Mouse (Mus musculus) hindlimb bud, embryonic 11.5 days (tissue): ENCODE measurements at regions not wholly inside any gene's neighbourhood (a gene's known extent, or its start where the extent isn't known, plus 50 kb on each side); places are given as distances from the start of the nearest gene placed in this dataset.
A peak's percentile ranks its signal among the peaks of the same experiment; 100 is the strongest.
"Not testable (repeated sequence)": the region's sequence is repeated elsewhere in the genome, so short reads cannot be mapped to it uniquely, and the experiment has no call there.

ENCODE experiments used
- DNase-seq: peaks from one replicate; pipeline ENCODE4 v3.0.0-alpha.2; 2012; ENCODE audit warnings: low read depth, low spot score; ENCODE audit errors: extremely low spot score

GRCm38 (mm10) chr3:98968811-98969210 is 75.8 kb upstream of the Hao2 start:
- peak; percentile 53 for DNase-seq

- DNase-seq: peak; percentile 63
Observed at GRCm38 (mm10) chr3:98975777-98976176, 82.7 kb upstream of the Hao2 start.

GRCm38 (mm10) chr3:98982787-98983186 is 89.7 kb upstream of the Hao2 start:
- no peak for DNase-seq

GRCm38 (mm10) chr3:98987266-98987665 is 94.2 kb upstream of the Hao2 start:
- not testable (repeated sequence) for DNase-seq

- DNase-seq: peak; percentile 37
Observed at GRCm38 (mm10) chr3:98990801-98991200, 97.8 kb upstream of the Hao2 start.

GRCm38 (mm10) chr3:98991276-98991675 is 98.2 kb upstream of the Hao2 start:
- no peak for DNase-seq

GRCm38 (mm10) chr3:98994086-98994485 is 101.0 kb upstream of the Hao2 start:
- no peak for DNase-seq

GRCm38 (mm10) chr3:99030636-99031035 is 110.2 kb upstream of the Wars2 start:
- no peak for DNase-seq

GRCm38 (mm10) chr3:99046190-99046589 is 94.7 kb upstream of the Wars2 start:
- DNase-seq: no peak

- DNase-seq: no peak
Observed at GRCm38 (mm10) chr3:99047156-99047555, 93.7 kb upstream of the Wars2 start.

- DNase-seq: no peak
Observed at GRCm38 (mm10) chr3:99049305-99049704, 91.6 kb upstream of the Wars2 start.

- no peak for DNase-seq
Observed at GRCm38 (mm10) chr3:99052176-99052575, 88.7 kb upstream of the Wars2 start.

- DNase-seq: no peak
Observed at GRCm38 (mm10) chr3:99067168-99067567, 73.7 kb upstream of the Wars2 start.
